Mouse (Mus musculus) frontal cortex, postnatal 10 days (tissue): ENCODE measurements around the gene Cox17.

Source experiments
- DNase-seq, 2 experiments: peaks; one replicate each; pipeline ENCODE4 v3.0.0; 2022; ENCODE audit warnings: low spot score in 2 of 2, mixed read lengths in 1 of 2

Gene Cox17

DNA sequence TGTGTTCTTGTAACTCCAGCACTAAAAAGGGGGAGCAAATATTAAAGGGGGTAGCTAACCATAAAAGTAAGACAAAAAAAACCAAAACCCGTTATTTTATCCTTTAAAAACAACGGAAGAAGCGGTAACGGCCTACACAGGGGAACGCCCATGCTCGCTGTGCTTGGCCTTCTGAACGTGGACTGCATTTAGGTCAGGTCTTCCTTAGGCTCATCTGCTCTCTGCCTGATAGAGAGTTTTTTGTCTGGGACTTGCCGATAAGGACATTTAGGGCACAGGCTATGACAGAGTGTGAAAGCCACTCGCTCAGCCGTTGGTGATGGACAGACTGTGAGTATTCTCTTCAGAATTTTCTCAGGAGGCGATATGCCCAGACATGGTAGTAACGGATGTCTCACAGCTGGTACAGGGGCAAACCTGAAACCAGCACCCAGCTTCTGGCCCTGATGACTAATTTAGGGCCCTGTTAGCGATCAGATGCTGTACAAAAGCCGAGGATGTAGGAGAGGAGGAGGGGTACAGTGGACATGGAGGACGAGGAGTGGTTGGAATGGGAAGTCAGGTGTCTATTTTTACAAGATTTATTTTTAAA, 25.0 kb downstream of the Cox17 start:
- no peak for DNase-seq

DNA sequence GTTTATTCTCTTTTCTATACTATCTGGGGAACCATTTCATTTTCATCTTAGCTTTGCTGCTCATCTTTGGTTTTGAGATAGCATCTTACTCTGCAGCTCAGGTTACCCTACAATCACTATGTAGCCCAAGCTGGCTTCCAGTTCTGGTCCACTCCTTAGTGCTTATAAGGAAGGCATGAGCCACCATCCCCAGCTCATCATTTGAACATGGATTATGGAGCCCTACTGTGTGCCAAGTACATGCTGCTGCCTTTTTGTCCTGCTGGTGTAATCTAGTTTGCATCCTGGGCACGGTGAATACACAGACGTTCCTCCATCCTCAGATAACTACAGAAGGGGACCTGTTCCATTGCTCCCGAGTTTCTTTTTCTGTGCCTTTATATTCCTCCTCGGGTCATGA, 26.1 kb downstream of the Cox17 start:
- no peak for DNase-seq

DNA sequence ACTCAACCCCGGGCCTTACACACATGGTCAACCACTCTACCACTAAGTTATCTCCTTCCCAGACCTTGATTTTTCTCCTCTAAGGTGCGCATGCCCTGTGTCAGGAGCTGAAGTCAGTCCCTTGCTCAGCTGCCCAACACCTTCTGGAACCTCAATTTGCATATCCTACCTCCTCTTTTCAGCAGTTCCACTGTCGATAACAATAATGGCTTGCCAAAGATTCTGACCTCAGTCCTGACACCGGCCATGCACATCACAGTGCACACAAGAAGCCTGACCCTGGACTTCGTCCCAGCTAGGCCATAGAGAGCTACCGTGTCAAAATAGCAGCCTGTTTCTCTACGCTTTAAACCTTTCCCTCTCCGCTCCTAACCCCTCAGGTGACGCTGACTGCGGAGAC, 26.6 kb downstream of the Cox17 start:
- DNase-seq, result no peak

DNA sequence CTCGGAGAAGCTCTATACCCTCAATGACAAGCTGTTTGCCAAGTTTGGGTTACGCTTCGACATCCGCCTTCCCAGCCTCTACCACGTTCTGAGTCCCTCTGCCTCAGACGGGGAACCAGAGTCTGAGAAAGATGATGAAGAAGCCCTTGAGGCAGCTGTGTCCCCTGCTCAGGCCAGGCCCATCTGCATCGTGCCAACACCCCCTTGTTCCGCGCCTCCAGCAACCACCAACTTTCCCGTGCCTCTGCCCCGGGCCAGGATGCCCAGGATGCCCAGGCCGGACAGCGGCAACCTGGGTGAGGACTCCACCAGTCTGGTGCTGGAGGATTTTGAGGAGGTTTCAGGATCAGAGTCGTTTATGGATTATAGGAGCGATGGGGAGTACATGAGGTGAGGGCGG, 27.1 kb downstream of the Cox17 start:
- DNase-seq, result no peak

GRCm38 (mm10) chr16:38374379-38375140, 27.8 kb downstream of the Cox17 start:
- no peak for DNase-seq

DNA sequence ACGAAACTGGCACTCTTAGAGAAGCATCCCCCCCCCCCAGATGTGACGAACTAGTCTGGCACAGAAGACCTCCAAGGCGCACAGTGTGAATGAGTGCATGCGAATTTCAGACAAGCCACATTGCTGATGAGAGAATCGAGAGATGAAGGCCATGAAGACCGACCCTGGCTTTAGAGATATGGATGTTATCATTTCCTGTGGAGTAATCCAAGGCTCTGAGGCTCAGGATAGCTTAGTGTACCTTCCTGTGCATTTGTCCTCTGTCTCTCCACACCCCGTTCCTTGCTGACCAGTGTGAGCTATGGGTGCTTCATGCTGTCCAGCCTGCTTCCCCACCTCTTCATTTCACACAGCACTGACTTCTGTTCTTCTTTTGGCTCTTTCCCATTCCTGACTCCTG, 28.4 kb downstream of the Cox17 start:
- DNase-seq, result no peak

- DNase-seq, result peak; percentile 28 to 48
Observed at GRCm38 (mm10) chr16:38376163-38376840, 29.5 kb downstream of the Cox17 start.

DNA sequence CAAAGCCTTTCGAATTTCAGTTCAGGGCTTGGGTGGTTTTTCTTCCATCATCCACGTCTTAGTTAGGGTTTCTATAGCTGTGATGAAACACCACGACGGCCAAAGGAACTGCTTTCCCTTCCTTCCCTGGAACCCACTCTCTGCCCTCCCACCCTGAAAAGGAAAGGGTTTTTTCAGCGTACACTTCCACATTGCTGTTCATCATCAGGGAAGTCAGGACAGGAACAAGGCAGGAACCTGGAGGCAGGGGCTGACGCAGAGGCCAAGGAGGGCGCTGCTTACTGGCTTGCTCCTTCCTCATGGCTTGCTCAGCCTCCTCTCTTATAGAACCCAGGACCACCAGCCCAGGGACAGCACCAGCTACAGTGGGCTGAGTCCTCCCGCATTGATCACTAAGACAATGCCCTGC, 30.1 kb downstream of the Cox17 start:
- DNase-seq, result no peak

- no peak for DNase-seq
Observed at GRCm38 (mm10) chr16:38377546-38377945, 30.8 kb downstream of the Cox17 start.

GRCm38 (mm10) chr16:38378591-38378990, 31.8 kb downstream of the Cox17 start:
- no peak for DNase-seq

DNA sequence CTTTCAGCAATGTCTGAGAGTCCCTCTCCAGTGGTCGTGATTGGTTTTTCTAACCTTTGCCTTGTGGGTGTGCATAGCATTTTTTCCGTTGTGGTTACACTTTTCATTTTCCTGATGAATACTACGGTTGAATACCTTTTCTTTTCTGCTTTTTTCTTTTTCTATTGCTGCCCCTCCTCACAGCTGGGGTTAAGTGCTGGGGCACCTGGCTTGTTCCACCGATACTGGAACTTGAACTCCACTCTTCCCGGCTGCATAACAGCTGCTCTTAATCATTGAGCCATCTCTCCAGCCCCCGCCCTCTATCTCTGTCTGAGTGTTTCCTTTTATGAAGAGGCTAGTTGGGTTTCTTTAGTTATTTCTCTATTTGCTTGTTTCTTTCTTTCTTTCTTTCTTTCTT, 32.3 kb downstream of the Cox17 start:
- DNase-seq, result no peak

GRCm38 (mm10) chr16:38379493-38379892, 32.7 kb downstream of the Cox17 start:
- no peak for DNase-seq

DNA sequence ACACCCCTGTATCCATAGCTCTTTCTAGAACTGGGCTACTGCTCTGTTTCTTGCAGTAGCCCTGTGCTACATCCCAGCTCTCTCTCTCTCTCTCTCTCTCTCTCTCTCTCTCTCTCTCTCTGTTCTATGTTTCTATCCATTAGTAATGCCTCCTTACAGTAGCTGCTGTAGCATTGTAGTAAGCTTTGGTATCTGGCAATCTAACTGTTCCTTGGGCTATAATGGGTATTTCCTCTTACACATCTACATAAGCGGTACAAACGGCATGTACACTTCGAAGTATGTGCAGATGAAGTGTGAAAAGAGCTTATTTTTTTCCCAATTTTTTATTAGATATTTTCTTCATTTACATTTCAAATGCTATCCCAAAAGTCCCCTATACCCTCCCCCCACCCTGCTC, 33.1 kb downstream of the Cox17 start:
- DNase-seq, result no peak

DNA sequence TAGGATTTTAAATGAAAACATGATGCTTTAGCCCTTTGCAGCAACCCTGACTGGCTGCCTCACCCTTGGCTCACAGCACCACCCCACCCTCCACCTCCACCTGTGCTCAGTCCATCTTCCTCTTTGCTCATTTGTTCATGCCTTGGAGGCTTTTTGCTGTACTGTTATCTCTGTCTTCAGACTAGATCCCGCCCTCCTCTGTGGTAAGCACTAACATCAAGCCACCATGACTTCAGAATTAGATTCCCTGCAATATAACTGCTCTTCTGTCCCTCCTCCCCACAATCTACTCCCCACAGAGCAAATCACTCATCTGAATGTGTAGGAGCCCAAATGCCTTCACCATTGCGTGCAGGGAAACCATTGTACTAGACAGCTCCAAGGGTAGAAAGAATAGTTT, 36.9 kb downstream of the Cox17 start:
- no peak for DNase-seq

DNA sequence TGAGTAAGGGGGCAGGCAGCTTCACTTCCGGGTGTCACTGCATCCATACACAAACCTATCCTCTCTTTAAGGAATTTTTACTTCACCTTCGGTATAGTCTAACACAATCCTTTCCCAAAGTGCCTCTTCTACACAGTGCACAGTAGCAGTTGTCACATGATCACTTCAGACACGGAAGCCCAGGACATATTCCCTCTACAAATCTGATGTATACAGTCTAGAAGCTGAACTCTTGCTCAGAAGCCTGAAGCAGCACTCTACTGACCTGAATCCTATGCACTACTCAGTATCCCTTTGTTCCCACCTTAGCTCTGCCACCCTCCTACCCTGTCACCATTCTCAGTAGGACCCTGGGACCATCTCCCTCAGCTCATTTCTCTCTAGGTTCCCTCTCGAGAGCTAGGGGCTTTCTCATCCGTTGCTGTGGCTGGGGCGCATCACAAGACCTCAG, 38.4 kb downstream of the Cox17 start:
- no peak for DNase-seq

DNA sequence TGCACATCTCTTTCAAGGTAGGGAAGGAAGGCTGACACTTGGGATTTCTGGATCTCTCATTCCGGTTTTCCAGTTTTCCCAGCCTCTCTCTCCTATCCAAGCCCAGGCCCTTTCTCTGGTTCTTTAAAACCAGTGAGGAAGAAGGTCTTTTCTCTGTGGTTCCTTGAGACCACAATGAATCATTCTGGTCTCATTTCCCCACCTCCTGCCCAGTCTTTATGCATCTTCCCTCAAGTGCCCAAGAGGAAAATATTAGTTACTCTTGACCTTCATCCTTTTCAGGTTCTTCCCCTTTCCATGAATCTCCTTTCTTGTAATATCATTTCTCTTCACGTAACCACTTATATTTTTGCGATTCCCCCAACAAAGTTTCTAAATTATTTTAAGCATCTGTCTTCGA, 38.9 kb downstream of the Cox17 start:
- no peak for DNase-seq

DNA sequence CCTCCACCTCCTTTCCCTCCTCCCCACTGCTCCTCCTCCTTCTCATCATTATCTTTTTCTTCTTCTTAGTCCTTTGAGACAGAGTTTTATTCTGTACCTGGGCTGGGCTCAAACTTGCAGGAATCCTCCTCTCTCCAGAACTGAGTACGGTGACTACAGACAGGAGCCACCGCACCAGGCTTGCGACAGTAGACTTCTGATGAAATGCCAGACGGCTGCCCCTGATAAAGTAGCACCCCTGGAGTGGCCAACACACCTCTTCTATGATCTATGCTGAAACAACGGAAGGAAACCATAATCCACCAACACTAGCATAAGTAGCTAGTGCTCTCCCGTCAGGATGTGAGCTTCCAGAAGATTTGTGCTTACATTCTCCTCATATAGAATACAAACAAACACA, 40.6 kb downstream of the Cox17 start:
- no peak for DNase-seq

GRCm38 (mm10) chr16:38388757-38389156, 42.0 kb downstream of the Cox17 start:
- DNase-seq, result no peak

GRCm38 (mm10) chr16:38389284-38389893, 42.6 kb downstream of the Cox17 start:
- DNase-seq, result no peak

DNA sequence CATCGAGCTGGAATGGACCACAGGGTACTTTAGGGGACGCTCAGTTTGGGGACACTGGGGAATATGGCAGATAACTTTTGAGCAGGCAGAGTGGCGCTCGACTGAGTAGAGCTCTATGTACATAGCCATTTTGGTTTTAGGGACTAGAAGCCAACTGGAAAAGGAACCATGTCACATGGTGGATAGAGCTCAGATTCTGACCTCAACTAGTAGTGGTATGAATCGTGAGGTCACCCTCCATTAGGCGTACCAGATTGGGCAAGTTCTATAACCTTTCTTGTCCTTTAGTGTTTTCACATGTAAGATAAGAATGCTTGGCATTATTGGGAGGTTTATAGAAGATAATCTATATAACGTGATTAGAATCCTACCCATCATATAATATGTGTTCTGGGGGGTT, 43.5 kb downstream of the Cox17 start:
- DNase-seq, result no peak

DNA sequence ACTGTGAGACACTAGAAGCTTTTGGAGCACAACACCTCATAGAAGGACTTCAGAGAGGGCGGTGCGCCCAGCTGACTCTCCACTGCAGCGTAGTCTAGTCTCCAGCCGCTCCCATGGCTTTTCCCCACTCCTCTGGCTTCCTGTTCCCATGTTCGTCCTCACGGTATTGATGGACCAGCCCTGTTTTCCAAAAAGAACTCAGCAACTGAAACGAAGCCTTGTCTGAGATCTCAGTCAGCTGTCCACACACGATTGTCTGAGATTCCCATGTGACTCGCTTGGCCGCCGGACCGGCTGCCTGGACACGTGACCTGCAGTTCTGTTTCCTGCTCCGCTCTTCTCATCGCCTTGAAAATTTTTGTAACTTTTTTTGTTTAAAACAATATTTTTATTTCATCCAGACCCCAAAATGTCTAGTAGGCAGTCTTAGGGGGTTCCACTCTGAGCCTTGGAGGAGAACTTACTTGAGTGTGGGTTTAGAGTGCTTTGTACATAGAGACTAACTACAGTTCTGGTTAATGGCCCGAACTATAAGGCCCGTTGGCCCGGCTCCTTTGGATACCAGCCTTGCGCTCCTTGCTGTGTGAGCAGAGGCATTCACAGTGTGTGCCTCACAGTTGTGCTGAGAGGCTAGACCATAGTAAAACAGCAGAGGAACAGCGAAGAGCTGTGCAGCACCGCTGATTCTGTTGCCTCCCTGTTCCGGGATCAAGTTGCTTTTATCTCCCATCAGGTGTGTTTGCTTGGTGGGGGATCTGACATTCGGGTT, 45.5 kb downstream of the Cox17 start:
- no peak for DNase-seq

GRCm38 (mm10) chr16:38394191-38394618, 47.4 kb downstream of the Cox17 start:
- no peak for DNase-seq
